Mouse (Mus musculus) c-Kit-positive CD71-positive TER-119-negative erythroid progenitor cells, embryonic 14.5 days (primary cell): ENCODE measurements around the gene Tspan9.
A peak's percentile ranks its signal among the peaks of the same experiment; 100 is the strongest.

ENCODE experiments used
- DNase-seq: peaks from one replicate; pipeline ENCODE4 v3.0.0-alpha.2; 2013; ENCODE audit warnings: low read depth

The Tspan9 gene

GRCm38 (mm10) chr6:128035250-128035929 lies 108.0 kb downstream of the Tspan9 start:
- DNase-seq: no peak

DNA sequence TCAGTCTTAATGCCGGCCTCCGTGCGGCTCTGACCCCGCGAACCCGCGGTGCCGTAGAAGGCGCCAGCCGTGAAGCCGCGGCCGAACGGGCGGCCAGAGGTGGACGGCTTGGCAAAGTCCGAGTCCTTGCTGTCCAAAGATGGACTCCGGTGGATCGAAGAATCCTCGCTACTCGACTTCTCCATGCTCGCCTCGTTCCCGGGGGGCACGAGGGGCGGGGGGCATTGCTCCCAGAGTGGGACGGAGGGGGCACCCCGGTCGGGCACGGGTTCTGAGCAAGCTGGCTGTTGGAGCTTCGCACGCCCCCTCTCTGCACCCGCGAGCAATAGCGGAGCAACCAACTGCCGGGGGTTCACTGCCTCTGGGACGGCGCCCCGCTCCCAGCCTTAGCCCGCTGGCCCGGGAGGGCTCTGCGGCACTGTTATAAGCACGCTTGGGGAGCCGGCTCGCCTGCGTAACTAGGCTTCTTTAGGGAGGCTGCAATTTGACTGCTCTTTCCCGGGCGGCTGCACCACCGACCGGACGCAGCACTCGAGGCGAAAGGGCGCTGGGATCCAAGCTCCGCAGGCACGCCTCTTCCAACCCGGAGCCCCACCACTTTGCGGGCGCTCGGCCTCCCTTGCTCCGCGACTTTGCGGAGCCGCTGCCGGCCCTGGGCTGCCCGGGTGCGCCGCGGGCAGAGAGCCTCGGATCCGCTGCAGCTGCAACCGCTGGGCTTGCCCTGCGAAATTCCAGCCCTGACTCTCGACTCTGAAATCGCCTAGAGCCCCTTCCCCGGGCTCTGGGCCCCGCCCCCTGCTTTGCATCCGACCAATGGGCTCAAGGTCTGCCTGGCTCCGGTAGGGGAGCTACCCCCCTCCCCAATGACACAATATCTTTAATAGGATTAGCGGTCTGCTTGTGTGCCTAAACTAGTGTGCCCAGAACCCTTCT lies 108.8 kb downstream of the Tspan9 start:
- DNase-seq: no peak

GRCm38 (mm10) chr6:128033868-128034250 lies 109.5 kb downstream of the Tspan9 start:
- DNase-seq: no peak

GRCm38 (mm10) chr6:128033172-128033867 lies 110.1 kb downstream of the Tspan9 start:
- no peak for DNase-seq

DNA sequence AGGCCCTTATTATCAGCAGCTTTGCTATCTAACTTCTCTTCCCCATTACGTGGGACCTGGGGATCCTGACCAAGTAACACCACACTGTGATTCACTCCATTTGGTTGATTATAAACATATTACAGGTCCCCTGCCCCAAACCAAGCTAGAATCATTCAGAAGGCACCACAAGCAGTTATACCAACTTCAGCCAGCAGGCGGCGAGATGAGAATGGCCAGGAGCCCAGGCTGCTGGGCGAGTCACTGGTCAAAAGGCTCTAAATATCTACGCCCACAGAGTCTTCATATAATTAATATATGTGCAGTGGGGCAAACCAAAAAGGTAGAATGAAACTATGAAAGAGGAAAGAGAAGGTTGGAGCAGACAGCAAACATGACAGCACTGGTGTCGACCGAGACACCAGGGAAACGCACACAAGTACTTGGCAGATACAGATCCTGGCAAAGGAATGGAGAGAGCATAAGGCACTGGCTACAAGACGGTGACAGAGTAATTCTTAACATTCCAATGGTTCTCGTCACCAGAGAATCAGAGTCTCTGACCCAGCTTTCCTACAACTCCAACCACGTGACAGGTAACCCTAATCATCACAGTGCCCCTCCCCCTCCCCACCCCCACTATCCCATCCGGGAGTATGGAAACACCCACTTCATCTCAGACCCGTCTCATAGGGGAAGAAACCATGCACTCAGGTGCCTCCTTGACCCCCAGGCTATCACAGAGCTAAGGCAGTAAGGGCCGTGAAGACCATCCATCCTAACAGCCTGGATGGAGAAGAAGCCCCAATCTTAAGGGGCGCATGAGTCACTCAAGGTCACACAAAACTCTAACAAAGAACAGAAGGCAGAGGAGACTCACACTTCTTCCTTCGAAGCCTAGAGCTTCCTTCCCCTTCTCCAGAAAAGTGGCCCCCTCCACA lies 110.9 kb downstream of the Tspan9 start:
- peak; percentile 28 for DNase-seq

GRCm38 (mm10) chr6:128031584-128031983 lies 111.8 kb downstream of the Tspan9 start:
- DNase-seq: no peak

DNA sequence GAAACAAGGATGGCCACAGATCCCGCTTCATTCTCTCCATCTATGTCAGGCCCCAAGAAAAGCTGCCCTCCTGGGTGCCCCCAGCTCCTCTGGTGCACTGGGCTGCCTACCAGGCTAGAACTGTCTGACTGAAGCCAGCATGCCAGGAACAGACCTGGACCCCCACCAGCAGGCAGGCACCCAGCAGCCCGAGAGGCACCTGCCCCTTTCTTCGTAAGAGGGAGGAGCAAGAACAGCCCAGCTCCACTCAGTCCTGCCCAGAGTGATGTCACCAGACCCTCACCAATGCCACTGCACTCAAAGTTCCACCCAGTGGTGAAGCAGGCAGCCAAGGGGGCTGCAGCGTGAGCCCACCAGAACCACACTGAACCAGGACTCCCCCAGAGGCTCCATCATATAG lies 112.3 kb downstream of the Tspan9 start:
- DNase-seq: no peak

DNA sequence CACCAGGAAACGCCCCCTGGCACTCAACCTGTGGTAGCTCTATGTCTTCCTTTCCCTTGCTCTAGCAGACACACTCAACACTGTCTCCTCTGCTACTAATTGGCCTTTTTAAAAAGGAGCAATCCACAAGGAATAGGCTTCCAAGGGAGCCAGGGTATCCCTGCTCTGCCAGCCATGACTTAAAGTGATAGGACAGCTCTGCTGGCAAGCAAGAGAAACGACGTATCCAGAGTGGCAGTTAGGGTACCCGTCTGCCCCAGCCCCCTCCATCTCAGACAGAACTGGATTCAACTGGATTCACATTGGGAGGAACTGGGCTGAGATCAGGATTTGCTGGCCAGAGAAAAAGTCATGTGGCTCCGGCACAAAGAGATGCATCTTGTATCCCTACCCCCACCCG lies 112.9 kb downstream of the Tspan9 start:
- no peak for DNase-seq

GRCm38 (mm10) chr6:128029517-128030348 lies 113.7 kb downstream of the Tspan9 start:
- DNase-seq: no peak

DNA sequence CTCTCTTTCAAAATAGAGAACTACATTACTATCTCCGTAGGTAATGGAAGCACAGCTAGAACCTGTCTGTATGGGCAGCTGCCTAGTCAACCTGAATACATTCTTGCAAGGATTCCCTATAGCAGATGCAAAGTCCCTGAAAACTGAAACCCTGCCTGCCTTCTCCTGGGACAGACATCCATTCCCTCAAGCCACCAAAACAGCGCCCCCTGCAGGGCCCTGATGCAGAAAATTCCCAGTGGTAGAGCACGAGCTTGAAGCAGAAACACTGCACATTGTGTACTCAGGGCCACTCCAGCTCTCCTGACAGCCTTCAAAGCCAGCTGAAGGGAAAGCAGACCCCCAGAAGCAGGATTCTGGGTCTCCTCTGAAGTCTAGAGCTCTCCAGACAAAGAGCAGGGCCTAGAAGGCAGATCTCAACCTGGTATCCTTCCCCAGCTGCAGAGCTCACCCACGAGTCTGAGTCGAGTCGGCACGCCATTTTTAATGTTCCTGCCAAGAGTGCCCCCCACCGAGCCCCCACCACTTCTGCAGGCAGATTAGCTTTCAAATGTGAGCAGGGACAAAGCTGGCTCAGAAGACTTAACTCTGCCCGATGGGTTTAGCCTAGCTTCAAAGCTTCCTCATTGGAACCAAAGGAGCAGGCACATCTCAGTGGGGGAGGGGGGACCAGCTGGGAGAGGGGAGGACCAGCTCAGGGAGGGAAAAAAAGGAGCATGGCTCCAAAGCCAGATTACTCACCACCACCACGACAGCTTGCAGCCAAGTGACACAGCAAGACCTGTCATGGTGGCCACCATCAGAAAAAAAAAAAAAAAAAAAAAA lies 115.1 kb downstream of the Tspan9 start:
- peak; percentile 4 for DNase-seq

GRCm38 (mm10) chr6:128025997-128026396 lies 117.4 kb downstream of the Tspan9 start:
- no peak for DNase-seq

DNA sequence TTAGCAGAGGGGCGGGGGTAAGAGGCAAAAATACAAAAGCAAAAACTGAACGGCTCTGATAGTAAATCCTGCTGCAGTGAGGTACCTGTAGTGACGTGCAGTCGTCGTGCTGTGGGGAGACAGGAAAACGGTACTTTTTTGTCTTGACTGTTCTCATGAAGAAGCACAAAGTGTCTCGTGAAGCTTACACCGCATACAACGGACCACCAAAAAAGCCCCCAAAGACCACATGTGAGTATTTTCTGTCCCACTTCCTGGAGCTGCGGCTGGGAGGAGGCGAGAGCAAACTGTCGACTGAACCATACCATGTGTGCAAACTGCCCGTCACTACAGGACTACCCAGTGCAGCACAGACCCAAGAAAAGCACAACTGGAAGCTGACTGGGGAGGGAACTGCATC lies 117.8 kb downstream of the Tspan9 start:
- no peak for DNase-seq

GRCm38 (mm10) chr6:128022207-128022606 lies 121.2 kb downstream of the Tspan9 start:
- no peak for DNase-seq

DNA sequence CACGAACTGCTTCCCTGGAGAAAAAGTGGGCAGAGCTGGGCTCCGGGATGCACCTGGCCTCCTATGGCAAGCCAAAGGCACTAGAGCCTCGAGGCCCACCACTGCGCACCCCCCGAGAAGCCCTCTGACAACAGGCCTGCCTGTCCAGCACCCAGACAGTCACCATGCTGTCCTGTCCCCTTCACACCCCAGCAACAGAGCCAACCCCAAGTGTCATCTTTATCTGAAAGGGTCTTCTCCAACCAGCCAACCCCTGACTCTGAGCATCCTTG lies 121.5 kb downstream of the Tspan9 start:
- no peak for DNase-seq

DNA sequence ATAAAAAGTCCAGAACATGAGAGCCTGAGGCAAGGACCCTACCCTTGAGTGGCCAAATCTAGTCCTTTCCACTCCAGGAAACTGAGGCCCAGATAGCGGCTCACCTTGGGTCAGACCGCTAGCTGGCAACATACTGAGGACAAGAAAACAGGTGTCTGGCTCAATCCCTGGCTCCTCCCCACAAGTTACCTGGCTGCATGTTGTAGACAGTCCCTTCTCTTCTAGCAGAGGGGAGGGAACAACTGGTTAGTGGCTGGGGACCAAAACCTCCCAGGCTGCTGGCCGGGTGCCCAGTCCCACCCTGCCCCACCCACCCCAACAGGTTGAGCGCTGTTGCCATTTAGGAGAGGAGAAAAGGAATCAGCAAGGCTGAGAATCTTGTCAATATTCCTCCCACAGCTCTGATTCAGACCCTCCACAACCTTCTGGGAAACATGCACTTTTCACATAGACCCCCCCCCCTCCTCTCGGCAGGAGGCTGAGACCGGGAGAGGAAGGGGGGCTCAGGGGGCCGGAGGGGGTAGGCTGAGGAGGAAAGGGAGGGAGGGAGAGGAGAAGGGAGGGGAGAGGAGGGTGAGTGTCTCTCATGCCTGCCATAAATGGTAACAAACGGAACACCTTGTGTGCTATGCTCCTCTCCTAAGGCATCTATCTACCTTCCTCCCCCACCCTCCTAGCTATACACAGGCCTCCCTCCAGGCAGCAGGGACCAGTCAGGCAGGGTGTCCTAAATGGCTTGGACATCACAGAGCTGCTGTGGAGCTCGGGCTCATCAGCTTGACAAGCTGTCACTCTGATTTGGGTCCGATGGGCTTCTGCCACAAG lies 122.1 kb downstream of the Tspan9 start:
- no peak for DNase-seq

GRCm38 (mm10) chr6:128020521-128021057 lies 122.8 kb downstream of the Tspan9 start:
- no peak for DNase-seq

DNA sequence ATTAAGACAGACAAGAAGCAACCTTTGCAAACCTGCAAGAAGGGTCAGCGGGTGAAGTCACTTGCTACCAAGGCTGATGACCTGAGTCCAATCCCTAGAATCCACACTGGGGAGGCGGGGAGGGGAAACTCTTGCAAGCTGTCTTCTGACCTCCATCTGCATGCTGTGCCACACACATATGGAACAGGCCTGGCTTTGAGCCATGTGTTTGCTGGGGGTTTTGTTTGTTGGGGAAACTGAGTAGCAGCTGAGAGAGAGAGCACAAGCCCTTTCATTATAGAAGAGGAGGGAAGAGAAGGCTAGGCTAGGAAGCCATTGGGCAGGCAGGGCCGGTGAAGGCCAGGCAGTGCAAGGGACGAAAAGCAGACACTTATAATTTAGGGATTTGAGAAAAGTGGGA lies 123.3 kb downstream of the Tspan9 start:
- DNase-seq: no peak

DNA sequence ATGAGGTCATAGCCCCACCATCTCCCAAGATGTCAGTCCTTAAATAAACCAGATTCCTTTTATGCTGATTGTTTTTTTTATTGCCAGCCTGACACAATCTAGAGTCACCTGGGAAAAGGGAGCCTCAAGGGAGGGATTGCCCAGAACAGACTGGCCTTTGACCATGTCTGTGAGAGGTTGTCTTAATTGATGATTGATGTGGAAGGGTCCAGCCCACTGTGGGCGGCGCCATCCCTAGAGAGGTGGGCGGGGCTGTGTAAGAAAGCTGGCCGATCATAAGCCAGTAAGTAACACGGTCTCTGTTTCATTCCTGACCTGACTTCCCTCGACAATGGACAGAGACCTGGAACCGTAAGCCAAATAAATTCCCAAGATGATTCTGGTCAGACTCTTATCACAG lies 124.3 kb downstream of the Tspan9 start:
- DNase-seq: no peak

GRCm38 (mm10) chr6:128015304-128015703 lies 128.1 kb downstream of the Tspan9 start:
- no peak for DNase-seq
